Mouse (Mus musculus): ENCODE data around the gene Cyp3a59.
"Not testable (repeated sequence)": the region's sequence is repeated elsewhere in the genome, so short reads cannot be mapped to it uniquely, and the experiment has no call there.

DNA sequence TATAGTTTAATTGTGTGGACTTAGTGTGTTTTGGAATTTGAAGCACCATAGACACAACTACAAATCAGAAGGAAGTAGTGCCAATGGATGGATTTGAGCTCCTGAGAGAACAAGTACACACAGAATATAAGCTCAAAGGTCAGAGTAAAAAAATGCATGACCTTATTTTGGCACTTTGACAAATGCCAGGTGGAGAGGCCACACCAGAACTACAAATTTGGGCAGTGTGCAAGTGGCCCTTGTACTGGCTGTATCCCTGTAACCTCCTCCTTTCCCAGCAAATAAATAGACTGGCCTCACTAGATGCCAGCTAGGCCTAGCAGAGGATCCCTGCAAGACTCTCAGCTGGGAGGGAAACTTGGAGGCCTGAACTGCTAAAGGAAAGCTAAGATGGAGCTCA, at the start of gene Cyp3a59:
- not testable (repeated sequence) for TF ChIP-seq CTCF (conservative IDR thresholded peaks at IDR 0.05; ENCODE audit: low read length); NANOG (IDR thresholded peaks at IDR 0.05; ENCODE audit: borderline replicate concordance, low read length)
